Mouse (Mus musculus) 416B (cell line): ENCODE results near the gene Mettl16.
"Not testable (repeated sequence)": the region's sequence is repeated elsewhere in the genome, so short reads cannot be mapped to it uniquely, and the experiment has no call there.

Source experiments
- DNase-seq: peaks from one replicate; pipeline ENCODE4 v3.0.0; 2011; ENCODE audit warnings: low read depth

Mettl16 gene

GRCm38 (mm10) chr11:74792874-74793273 is 22.2 kb downstream of the Mettl16 start:
- no peak for DNase-seq

- peak; percentile 16 for DNase-seq
These were observed 30.0 kb downstream of the Mettl16 start for GRCm38 (mm10) chr11:74800658-74801057.

GRCm38 (mm10) chr11:74804081-74804627 is 33.5 kb downstream of the Mettl16 start:
- DNase-seq, result no peak

GRCm38 (mm10) chr11:74807246-74807882 is 36.7 kb downstream of the Mettl16 start:
- DNase-seq, result no peak

- DNase-seq, result no peak
These were observed 37.7 kb downstream of the Mettl16 start for GRCm38 (mm10) chr11:74808251-74808853.

GRCm38 (mm10) chr11:74810134-74810533 is 39.5 kb downstream of the Mettl16 start:
- DNase-seq, result peak; percentile 37

DNA sequence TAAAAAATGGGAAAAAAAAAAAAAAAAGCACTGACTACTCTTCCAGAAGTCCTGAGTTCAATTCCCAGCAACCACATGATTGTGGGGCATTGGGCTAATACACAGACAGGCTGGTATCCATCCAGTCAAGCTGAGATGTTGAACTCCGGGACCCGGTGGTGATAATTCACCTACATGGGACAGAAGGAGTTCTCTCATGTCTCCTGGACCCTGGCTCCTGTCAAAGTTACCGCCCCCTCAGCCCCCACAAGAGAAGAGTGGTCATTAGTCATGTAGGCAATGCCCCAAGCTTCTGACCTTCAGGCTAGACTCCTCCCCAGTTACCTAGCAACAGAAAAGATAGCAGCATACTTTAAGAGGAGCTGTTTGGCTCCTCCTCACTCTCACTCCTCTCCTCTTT is 40.4 kb downstream of the Mettl16 start:
- DNase-seq, result not testable (repeated sequence)

- no peak for DNase-seq
These were observed 40.9 kb downstream of the Mettl16 start for GRCm38 (mm10) chr11:74811538-74811937.

DNA sequence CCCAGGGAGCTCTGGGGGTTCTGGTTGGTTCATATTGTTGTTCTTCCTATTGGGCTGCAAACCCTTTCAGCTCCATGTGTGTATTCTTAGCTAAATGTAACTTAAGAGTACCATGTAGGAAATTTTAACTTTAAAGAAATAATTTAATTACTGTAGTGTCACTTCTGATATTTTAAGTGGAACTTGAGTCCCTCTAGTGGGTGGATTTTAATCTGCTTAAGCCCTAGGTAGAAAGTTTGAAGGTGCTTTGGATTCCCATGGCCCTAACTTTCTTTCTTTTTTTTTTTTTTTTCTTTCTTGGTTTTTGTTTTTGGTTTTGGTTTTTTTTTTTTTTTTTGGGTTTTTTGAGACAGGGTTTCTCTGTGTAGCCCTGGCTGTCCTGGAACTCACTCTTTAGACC is 45.2 kb downstream of the Mettl16 start:
- DNase-seq, result no peak

- no peak for DNase-seq
These were observed 50.3 kb downstream of the Mettl16 start for GRCm38 (mm10) chr11:74820921-74821320.

DNA sequence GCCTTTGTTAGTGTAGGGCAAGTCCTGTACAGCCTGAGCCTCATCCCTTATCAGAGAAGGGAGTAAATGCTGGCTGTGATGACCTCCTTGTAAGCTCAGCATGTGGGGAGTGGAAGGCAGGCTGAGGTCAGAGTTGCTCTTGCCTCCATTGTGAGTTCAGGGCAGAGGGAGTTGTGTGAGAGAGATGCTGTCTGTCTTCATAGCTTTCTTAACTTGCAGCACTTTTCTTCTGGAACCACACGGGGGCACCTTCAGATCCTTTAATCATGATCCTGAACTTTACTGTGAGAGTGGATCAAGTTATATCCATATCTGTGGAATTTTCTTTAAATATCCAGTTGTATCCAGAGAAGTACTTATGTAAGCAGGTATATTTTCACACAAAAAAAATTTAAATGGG is 50.8 kb downstream of the Mettl16 start:
- peak; percentile 33 for DNase-seq

DNA sequence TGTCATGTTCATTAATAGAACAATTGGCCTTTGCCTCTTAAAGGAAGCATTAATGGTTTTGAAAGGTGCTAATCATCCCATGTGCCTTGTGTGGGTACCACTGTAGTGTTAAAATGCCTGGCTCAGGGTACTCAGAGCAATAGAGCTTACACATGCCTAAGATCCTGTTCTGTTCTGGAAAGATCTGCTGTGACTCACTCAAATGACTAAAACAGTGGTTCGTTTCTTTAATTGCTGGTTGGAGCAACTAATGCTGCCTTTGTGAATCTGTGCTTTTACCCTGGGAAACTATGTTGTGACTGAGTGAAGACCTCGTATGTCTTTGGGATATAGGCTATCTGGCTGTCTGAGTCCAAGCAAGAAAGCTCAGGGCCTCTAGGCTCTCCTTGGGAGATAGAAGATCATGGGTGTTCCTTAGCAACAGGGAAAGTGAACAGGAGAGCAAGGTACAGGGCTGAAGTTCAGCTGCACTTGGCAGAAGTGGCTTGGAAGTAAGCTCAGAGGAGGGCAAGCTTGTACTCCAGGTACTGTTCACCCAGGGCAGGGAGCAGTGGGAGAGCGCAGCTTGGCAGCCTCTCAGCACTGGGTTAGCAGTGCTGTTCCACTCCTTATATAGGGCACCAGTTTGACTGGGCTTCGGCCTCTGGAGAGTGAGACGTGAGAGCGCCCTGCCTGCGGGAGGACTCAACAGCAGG is 52.3 kb downstream of the Mettl16 start:
- DNase-seq, result no peak

- peak; percentile 67 for DNase-seq
These were observed 55.5 kb downstream of the Mettl16 start for GRCm38 (mm10) chr11:74826151-74826550.

DNA sequence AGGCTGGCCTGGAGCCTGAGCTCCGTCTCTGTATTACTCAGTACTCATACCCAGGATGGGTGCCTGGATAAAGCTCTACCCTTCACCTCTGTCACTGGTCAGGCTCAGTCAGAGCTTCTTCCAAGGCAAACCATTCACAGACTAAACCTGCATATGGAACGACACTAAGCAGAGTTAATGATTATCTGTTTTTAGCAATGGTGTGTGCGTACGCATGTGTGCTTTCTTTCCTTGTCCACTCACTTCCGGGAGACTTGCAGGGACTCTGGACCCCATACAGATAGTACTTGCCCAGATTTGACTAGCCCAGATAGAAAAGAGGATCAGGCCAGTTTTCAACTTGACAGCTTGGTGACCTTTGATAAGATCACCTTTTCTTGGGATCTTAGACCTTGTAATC is 56.1 kb downstream of the Mettl16 start:
- no peak for DNase-seq

- DNase-seq, result no peak
These were observed 57.3 kb downstream of the Mettl16 start for GRCm38 (mm10) chr11:74827791-74828403.

DNA sequence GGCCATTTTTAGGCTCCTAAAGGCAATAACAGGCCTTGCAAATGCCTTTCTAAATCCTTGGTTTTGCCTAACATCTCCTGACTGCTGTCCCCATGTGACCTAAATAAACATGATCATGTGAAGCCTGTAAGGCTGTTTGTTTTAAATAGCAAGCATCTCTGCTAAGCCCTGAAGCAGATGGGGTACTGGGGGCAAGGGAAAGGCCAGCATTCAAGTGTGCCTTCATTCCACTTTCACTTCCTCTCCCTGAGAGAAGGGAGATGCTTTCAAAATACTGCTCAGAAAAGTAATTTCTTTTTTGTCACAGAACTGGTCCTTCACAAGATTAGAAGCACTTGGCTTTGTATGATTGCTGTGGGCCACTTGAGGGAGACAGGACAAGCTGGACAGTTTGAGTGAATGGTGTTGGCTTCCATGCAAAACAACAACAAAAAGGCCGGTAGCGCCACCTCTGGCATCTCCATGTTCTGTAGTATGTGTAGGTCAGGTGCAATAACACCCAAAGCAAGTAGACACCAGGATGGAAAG is 57.8 kb downstream of the Mettl16 start:
- DNase-seq, result peak; percentile 48

- DNase-seq, result no peak
These were observed 58.4 kb downstream of the Mettl16 start for GRCm38 (mm10) chr11:74828965-74829550.

DNA sequence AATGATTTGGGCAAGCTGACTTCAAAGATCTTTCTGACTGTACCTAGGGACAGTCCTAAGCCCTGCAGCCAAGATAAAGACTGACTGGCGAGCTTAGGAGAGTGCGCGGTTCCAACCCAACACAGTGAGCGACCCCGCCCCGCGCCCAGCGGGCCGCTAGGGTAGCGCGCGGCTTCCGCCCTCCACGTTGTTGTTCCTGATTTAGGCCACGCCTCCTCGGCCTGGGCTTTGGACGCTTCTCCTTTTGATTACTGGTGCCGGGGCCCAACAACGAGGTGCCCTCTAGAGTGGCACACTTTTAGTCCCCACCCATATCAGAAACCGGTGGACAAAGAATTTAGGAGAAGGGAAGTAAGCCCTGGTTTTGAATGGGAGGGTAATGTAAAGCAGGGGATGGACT is 59.2 kb downstream of the Mettl16 start:
- peak; percentile 93 for DNase-seq

DNA sequence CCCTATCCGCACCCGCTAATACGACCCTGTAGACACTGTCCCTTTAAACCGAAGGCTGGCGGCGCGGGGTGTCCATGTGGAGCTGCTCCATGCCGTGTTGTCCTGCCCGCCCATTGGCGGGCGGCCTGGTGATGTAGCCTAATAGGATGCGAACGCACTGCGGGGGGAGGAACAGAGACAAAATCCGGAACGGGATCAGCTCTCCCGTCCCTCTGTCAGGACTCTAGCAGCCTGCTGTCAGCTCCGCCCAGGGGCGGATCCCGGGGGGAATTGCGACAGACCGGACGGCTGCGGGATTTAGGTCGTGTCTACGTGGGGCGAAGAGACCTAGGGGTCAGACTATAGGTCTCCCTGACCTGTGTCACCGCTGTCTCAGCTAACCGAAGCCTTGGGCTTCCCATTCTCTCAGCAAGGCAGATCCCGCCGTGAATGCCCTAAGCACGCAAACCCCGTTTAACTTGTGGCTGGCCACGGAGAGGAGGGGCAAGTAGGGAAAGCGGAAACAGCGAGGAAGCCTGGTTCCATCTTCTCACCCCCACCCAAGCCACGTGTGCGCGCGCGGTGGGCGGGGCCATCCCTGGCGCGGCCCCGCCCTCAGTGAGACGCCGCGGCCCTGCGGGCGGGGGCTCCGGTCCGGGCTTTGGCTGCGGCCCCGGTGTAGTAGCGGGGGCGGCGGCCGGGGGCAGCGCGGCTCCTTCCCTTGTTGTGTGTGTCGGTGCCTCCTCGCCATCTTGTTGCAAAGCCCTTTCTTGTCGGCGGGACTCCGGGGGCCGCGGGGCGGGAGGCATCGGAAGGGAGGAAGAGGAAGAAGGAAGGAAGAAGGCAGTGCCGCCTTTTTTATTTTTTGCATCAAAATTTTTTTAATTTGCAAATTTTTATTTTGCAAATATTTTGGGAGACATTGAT is 59.9 kb downstream of the Mettl16 start, which contains the start of gene Mnt:
Gene Mnt, plus strand, starts transcription at position 665 of the 906 bp plus-strand sequence.
- peak; percentile 100 for DNase-seq

GRCm38 (mm10) chr11:74831191-74831605 is 60.6 kb downstream of the Mettl16 start:
- no peak for DNase-seq
